Mouse (Mus musculus) R1 (cell line): ENCODE results near the gene Tlr12.
"Not testable (repeated sequence)": the region's sequence is repeated elsewhere in the genome, so short reads cannot be mapped to it uniquely, and the experiment has no call there.

Source experiments
- DNase-seq: peaks from one replicate; pipeline ENCODE4 v3.0.0-alpha.2; 2018; ENCODE audit warnings: low read depth, low spot score

The Tlr12 gene

GRCm38 (mm10) chr4:128618246-128618911 is at the start of gene Tlr12:
Gene Tlr12 (minus strand): TSS chr4:128618619.
- no peak for DNase-seq

GRCm38 (mm10) chr4:128667195-128667594 is 48.8 kb upstream of the Tlr12 start:
- DNase-seq = not testable (repeated sequence)

GRCm38 (mm10) chr4:128666362-128666761 is 47.9 kb upstream of the Tlr12 start:
- not testable (repeated sequence) for DNase-seq

- DNase-seq = no peak
Measured at GRCm38 (mm10) chr4:128664002-128664401, 45.6 kb upstream of the Tlr12 start.

- DNase-seq = no peak
Measured at GRCm38 (mm10) chr4:128661063-128661462, 42.6 kb upstream of the Tlr12 start.

GRCm38 (mm10) chr4:128660196-128660595 is 41.8 kb upstream of the Tlr12 start:
- peak; percentile 31 for DNase-seq

- no peak for DNase-seq
Measured at GRCm38 (mm10) chr4:128655446-128655845, 37.0 kb upstream of the Tlr12 start.

- peak; percentile 97 for DNase-seq
Measured at GRCm38 (mm10) chr4:128654505-128655381, 36.3 kb upstream of the Tlr12 start, which contains the start of gene Phc2. Gene Phc2 (plus strand): TSS chr4:128654702.

- DNase-seq = no peak
Measured at GRCm38 (mm10) chr4:128652584-128653298, 34.3 kb upstream of the Tlr12 start.

- no peak for DNase-seq
Measured at GRCm38 (mm10) chr4:128651530-128651929, 33.1 kb upstream of the Tlr12 start.

- no peak for DNase-seq
Measured at GRCm38 (mm10) chr4:128648567-128649255, 30.3 kb upstream of the Tlr12 start.

- no peak for DNase-seq
Measured at GRCm38 (mm10) chr4:128646762-128647161, 28.3 kb upstream of the Tlr12 start.

GRCm38 (mm10) chr4:128645896-128646295 is 27.5 kb upstream of the Tlr12 start:
- DNase-seq = no peak

- no peak for DNase-seq
Measured at GRCm38 (mm10) chr4:128641766-128642717, 23.6 kb upstream of the Tlr12 start.

GRCm38 (mm10) chr4:128638265-128638923 is 20.0 kb upstream of the Tlr12 start:
- DNase-seq = no peak

GRCm38 (mm10) chr4:128637250-128637649 is 18.8 kb upstream of the Tlr12 start:
- no peak for DNase-seq

- peak; percentile 37 for DNase-seq
Measured at GRCm38 (mm10) chr4:128635894-128636585, 17.6 kb upstream of the Tlr12 start.

GRCm38 (mm10) chr4:128635451-128635850 is 17.0 kb upstream of the Tlr12 start:
- no peak for DNase-seq

GRCm38 (mm10) chr4:128621109-128621508 is 2.7 kb upstream of the Tlr12 start:
- DNase-seq = no peak
